15 mouse cellular contexts compared by ENCODE assay signal in genomic region chr16:87727918-87728317, GRCm38 (mm10).
"Had no signal": no experiment of that assay in that cellular context is flagged by ENCODE, and none has a peak within 500 bp of the region (broad histone marks: within the 10 kb centered on the region; RNA-seq: fewer than 3 reads in every experiment).

No protein-coding gene starts in this region.

- H3K4me1 ChIP-seq: limb, embryonic 15.5 days; midbrain, embryonic 10.5 days; midbrain, embryonic 15.5 days had no signal

- H3K27ac ChIP-seq: kidney, postnatal 0 days; limb, embryonic 15.5 days; liver, embryonic 12.5 days; midbrain, embryonic 10.5 days; midbrain, embryonic 15.5 days had no signal

- H3K27me3 ChIP-seq: limb, embryonic 15.5 days; liver, embryonic 12.5 days; midbrain, embryonic 15.5 days had no signal

- H3K4me3 ChIP-seq: limb, embryonic 15.5 days; liver, embryonic 12.5 days; midbrain, embryonic 10.5 days; midbrain, embryonic 15.5 days had no signal

- H3K4me2 ChIP-seq: limb, embryonic 15.5 days; liver, embryonic 12.5 days; lung, embryonic 14.5 days; midbrain, embryonic 15.5 days had no signal

- DNase-seq: kidney, adult 8-10 months; kidney, postnatal 36 days; layer of hippocampus, adult 9-11 months; layer of hippocampus, postnatal 36 days; lung, embryonic 14.5 days; lung, postnatal 10 days; retina, postnatal 1 day; right cerebral cortex, postnatal 4 days; spleen, adult 18-20 months had no signal

- ATAC-seq: intestine, postnatal 0 days; liver, embryonic 12.5 days; midbrain, embryonic 15.5 days had no signal

- H3K9me3 ChIP-seq: limb, embryonic 15.5 days; liver, embryonic 12.5 days; midbrain, embryonic 10.5 days; midbrain, embryonic 15.5 days had no signal

- H3K9ac ChIP-seq: limb, embryonic 15.5 days; liver, embryonic 12.5 days; lung, embryonic 14.5 days; midbrain, embryonic 15.5 days had no signal
